Mouse (Mus musculus): ENCODE results near the gene Nhlrc4.

The Nhlrc4 gene

DNA sequence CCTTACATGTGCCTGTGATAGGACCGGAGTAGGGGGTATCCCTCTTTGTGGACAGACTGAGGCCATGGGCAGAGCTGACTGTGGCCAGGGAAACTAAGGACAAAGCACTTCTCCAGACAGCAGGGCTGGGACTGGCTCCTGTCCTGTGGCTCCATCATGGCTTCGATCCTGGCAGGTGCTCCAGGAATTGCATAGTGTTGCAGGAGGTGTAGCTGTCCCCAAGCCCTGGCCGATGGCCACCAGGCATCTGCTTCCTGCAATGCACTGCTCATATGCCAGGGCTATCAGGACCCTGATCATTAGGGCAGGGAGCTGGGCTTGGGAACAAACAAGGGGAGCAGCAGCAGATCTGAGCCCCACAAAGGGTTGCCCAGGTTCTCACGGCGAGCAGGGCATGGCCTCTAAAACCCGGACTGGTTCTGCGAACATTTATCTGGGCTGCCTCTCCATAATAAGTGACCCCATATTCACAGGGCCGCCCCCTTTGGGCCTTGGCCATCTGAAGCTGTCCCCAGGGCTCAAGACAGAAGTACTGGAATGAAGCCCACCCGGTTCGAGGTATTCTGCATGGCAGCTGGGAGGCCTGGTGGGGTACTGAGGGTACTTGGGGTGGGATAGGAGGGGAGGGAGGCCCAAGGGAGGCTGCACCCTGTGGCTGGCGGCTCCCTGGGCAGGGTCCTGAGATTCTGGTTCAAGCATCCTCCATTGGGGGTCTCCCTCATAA, 14.2 kb upstream of the Nhlrc4 start:
- DNase-seq (ENCODE audit: low read depth): no peak

DNA sequence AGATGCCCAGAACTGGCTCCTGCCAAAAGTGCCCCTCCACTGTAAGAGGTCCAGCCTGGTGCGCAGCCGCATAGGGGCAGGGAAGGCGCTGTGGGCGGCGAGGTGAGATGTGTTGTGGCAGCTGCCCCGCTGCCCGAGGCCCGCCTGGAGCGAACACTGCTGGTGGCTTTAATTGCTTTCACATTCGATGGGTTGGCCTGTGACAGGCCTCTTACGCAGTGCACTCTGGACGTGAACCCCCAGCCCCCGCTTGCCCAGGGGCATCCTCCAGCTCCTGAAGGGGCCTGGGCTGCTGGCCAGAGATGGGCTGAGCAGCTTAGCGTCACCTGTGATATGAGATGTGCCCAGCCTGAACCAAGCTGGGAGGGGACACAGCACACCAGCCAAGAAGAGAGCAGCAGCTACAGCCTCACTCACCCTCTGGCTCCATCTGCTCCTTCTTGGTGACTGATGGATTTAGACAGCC, 12.9 kb upstream of the Nhlrc4 start:
- no peak for DNase-seq (ENCODE audit: low read depth)

DNA sequence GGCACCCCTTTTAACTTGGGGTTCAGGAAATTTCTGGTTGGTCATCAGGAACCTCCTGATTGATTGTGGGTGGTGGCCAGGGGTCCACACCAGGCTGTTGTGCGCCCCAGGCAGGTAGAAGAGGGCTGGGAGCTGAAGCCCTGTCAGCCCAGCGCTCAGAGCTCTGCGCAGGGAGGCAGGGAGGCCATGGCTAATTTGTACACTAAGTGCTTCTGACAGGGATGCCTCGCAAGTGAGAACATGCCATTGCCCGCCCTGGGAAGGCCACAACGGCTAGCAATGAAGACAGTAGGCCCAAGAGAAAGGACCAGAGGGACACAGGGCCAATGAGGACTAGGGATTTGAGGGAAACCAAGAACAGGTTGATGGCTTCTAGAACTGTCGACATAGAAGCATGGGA, 11.9 kb upstream of the Nhlrc4 start:
- no peak for DNase-seq (ENCODE audit: low read depth)

DNA sequence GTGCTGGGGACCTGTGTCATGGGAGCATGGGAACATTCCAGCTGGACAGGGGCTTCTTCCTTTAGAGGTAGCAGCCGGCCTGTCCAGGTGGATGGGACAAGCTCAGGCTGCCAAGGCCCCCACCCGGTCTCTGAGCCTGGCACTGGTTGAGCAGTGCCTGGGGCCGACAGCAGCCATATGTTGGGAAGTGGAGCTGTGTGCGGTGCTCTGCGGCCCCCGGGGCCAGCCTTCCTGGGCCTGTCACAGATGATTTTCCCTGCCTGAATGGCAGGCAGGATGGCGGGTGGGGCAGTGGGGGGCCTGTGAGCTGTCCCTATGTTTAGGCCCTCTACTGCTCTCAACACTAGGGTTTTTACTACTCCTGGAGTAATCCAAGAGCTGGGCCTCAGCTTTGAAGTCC, 11.4 kb upstream of the Nhlrc4 start:
- DNase-seq (ENCODE audit: low read depth): no peak

DNA sequence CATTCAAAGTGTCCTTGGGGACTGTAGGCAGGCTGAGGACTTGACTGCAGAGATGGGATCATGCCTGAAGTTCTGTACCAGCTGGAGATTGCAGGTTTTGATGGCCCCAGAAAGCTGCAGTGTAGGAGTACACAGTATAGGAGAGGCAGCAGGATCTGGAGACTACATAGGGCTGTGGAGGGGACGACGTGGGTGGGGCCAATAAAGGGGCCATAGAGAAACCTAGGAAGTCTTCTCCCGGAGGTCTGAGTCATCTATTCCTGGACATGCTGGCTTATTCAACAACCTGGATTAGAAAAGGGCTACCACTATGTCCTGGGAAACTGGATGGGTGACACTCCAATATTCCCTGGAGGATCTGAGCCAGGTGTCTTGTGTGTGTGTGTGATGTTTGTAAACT, 11.0 kb upstream of the Nhlrc4 start:
- DNase-seq (ENCODE audit: low read depth): no peak

DNA sequence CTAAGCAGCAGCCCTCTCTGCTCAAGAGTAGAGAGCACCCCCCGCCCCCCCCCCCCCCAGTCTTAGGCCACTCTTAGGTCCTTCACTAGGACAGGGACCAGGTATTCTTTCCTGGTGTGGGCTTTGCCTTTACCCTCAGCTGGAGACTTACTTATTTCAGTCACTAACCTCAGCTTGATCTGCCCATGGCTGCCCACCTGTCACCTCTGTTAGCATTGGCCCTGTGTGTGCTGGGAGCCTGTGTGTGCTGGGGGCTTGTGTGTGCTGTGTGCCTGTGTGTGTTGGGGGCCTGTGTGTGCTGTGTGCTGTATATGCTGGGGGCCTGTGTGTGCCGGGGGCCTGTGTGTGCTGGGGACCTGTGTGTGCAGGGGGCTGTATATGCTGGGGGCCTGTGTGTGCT, 9.9 kb upstream of the Nhlrc4 start:
- DNase-seq (ENCODE audit: low read depth): no peak

DNA sequence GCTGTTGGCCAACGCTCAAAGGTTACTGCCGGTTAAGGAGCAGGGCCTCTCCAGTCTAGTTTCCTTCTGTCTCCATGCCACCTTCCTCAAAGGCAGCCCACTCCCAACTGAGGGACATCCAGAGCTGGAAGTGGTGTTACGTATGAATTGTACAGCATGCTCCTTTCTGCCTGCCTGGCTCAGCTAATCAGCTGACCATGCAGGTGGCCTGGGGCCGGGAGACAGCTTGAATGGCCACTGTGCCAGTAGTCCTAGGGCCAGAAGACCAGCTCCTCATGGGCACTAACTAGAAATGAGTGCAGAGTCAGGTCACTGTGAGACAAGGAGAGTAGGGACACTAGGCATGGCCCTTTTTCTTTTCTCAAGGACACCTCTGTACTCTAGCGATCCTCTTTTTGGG, 8.4 kb upstream of the Nhlrc4 start:
- DNase-seq (ENCODE audit: low read depth): no peak

DNA sequence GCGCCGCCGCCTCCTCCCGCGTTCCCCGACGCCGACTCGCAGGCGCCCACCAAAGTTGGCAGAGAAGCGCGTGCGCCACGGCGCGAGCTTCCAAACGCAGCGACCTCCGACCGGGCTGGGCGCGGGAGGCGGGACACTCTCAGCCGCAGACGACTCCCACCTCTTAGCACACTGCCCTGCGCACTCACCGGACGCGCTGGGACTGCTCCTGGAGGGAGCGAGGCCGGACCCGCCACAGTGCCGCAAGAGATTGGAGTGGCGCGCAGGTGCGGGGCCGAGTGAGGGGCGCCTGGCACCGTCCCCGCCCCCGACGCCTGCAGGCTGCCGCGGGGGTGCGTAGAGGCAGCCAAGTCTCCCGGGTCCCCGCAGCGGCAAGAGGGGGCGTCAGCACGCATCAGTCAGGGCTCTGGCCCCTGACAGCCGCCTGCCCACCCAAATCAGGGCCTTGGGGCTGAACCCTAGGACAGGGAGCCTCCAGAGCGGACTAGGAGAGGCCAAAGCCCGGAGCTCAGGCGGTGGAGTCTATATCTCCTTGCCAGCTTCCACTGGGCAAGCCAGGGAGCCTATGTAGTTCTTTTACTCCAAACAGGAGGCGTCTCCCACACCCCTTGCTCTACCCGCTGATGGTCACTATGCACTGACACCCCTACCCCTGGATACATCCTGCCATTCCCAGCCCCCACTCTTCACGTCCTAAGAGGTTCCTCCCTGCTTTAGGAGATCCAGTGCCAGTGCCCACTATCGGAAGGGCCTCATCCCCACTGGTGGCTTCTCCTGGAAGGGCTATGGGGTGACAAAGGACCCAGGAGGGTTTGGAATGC, 7.3 kb upstream of the Nhlrc4 start, which contains the start of gene A930017K11Rik:
TSS of gene A930017K11Rik (minus strand) at position 763 of the 821 bp plus-strand sequence.
- DNase-seq (ENCODE audit: low read depth): no peak

DNA sequence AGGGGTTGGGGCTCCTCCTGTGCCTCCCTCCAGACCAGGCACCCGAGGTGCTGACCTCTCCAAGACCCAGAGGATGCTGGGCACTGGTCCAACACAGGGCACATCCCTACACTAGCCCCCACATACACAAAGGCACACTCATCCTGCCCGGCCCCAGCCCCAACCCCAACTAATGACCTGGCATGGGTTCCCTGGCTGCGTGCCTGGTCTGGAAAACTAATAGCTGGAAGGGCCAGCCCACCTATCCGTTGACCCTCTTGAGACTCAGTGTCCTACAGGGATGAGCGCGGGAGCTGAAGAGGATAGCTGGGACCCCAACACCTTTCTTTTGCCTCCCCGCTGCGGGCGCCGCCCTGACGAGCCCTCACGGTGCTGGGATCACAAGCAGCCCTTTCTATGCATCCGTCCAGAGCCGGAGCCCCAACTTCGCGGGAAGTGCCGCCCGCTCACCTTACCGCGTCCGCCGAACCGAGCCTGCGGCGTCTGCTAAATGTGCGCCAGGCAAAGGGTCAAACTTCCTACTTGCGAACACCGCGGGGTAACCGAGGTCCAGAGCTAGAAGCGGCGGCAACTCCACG, 6.6 kb upstream of the Nhlrc4 start:
- DNase-seq (ENCODE audit: low read depth): no peak

DNA sequence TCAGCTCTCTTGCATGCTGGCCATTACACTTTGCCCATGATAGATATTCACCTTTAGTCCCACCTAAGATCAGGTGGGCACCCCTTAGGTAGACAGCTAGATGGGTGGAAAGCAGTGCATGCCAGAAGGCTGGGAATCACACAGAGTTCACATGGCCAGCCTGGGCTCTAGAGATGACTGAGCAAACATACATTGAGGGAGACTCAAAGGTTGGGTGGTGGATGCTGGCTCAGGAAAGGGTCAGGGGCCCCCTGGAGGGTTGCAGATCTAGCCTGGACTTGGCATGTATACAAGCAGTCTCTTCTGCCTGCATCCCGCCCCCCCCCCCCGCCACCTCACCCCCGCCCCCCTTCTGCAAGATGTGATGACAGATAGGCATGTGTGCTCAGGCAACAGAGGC, 5.9 kb upstream of the Nhlrc4 start:
- DNase-seq (ENCODE audit: low read depth): no peak

DNA sequence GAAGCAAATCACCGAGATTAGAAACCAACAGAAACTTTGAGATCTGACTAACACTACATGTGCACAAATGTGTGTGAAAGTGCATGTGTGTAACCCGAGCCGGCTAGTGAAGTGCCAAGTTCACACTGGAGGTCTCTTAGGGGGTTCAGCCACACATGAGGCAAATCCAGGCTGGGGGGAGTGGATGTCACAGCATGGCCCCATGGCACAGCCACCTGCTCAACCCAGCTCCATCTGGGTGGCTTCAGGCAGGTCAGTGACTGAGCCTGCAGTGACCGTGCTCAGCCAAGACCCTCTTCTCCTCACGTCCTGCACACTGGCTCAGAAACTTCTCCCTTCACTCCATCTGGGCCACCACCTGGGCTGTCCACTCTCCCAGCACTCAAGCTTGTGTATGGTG, 5.2 kb upstream of the Nhlrc4 start:
- DNase-seq (ENCODE audit: low read depth): no peak

DNA sequence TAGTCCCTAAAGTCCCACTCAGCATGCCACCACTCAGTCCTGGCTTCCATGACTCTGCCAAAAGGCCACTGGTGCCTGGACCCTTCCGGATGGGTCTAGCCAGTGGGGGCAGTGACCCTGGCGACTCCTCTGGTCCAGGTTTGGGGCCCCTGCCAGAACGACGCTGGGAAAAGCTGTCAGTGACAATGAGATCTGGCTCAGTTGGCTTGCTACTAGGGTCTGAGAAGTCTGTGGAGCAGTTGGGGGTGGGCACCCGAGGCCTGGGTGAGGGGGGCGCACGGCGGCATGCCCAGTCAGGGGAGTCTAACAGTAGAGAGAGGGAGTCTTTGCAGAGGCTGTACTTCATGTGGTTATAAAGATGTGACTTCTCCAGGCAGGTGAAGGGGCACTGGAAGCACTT, 3.3 kb upstream of the Nhlrc4 start:
- no peak for DNase-seq (ENCODE audit: low read depth)

DNA sequence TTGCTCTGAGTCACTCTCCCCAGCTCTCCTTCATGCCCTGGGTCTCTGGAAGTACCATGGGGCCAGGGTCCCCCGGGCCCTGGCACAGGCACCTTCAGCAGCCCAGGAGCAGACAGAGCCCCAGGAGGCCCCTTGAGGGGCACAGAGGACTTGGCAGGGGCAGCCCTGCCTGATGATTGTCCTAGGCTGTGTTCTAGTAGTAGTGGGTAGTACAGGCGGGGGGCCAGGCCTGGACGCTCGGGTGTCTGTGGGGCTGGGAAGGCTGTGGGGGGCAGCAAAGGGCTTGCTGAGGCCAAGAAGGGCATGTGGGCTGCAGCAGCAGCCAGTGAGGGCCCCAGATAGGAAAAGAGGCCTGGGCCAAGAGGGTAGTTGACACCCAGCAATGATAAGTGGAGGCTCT, 2.8 kb upstream of the Nhlrc4 start:
- no peak for DNase-seq (ENCODE audit: low read depth)

DNA sequence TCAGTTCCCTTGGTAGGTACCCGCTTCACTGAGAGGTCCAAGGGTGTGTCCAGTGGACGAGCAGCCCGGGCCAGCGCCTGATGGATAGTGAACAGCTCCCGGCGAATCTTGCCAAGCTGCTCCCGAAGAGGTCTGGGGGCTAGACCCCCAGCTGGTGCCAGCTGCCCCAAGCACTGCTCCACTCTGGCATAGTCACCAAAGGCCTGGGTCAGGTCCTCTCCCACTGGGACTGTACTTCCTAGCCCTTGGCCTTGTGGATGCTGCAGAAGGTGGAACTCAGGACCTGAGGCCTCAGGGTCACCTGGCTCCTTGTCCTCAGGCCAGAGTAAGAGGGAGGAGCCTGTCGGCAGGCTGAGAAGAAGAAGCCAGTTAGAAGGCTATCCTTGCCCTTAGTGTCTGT, 2.1 kb upstream of the Nhlrc4 start:
- DNase-seq (ENCODE audit: low read depth): no peak

DNA sequence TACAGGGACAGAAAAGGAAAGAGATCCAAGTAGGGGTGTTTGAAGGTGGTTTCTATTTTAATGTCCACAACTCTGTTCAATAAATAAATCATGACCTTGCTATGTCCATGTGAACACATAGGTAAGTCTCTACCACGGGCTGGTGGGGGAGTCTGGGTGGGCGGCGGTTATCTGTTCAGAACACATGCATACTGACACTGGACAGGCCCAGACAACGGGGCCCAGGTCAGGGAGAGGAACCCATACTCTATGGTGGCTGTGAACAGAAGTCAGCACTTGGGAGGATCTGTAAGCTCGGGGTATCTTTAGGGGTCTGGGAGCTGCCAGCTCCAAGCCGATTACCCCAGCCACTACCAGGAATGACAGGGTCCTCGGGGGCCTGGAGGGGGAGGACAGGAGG, 1.6 kb upstream of the Nhlrc4 start:
- no peak for DNase-seq (ENCODE audit: low read depth)

DNA sequence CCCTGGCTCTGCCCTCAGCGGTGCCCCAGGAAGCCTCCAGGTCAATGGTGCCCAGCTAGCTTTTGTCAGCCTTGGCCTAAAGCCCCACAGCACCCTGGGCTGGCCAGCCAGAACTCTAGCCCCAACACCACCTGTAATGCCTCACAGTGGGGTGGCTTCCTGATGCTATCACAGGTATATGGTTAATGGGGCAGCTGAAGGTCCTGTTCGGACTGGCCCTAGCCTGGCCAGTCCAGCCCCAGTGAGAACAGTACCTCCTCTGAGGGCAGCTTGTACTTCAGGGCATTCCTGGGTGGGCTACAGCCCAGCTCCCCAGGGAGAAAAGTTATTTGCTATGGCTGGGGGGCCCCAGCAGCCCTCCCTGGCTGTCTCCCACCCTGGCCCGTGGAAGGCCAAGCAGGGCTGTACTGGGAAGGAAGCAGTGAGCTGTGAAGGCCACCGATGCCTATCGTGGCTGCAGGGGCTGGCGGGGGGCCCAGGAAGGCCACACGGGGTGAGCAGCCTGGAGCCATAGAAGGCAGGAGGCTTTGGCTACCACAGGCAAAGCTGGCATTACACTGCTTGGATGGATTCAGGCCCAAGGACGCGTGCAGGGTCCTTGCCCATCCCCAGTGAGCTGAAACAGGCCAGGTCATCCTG, 875 bp upstream of the Nhlrc4 start:
- no peak for DNase-seq (ENCODE audit: low read depth)

DNA sequence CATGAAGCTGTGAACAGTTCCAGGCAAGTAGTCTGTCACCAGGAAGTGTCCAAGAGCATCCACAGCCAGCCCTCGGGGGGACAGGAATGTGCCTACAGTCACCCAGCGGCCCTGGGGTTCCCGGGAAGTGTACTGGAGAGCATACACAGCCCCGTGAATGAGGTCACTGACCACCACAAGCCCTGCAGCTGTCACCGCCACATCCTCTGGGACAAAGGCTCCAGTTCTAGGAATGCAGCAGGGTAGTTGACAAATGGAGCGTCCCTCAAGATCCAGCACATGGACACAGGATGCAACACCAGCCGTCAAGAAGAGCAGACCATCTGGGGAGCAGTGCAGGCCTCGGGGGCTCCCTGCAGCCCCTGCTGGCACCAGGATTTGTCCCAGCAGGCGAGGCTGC, 992 bp downstream of the Nhlrc4 start:
- no peak for DNase-seq (ENCODE audit: low read depth)

DNA sequence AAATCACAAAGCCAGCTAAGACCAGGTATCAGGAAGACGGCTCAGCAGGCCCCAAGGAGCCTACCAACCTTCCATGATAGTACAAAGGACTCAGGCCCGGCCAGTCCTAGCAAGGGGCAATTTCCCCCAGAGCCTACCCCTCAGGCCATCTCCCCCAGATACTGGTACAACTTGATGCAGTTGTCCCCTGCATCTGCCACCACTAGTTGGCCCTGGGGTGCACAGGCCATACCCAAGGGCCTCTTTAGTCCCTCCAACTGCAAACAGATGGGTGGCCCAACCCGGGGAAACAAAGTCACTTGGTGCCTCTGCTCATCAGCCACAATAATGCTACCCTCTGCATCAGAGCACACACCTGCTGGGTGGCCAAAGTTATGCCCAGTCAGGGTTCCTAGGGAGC, 1.5 kb downstream of the Nhlrc4 start:
- no peak for DNase-seq (ENCODE audit: low read depth)

DNA sequence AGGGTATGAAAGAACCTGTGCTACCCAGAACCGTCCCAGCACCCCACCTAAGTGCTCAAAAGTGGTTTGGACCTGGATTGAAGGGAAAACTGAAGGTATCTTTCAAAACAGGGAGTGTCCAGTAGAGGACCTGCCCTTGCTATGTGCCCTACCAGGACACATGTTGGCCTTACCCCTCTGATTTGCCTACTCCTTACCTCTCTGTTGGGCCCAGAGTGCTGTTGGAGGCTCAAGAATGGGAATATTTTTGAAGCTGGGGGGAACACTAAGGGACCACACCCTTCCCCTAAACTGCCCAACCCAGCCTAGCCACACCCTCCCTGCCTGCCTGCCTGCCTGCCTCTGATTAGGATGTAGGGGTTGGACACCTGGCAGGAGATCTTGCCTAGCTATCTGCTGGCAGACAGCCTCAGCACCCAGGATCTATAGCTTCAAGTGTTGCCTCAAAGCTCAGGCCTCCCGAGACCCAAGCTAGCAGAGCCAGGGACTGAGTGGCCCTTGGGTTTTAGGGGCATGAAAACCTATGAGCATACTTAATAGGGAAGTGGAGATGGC, 2.1 kb downstream of the Nhlrc4 start:
- DNase-seq (ENCODE audit: low read depth): no peak

DNA sequence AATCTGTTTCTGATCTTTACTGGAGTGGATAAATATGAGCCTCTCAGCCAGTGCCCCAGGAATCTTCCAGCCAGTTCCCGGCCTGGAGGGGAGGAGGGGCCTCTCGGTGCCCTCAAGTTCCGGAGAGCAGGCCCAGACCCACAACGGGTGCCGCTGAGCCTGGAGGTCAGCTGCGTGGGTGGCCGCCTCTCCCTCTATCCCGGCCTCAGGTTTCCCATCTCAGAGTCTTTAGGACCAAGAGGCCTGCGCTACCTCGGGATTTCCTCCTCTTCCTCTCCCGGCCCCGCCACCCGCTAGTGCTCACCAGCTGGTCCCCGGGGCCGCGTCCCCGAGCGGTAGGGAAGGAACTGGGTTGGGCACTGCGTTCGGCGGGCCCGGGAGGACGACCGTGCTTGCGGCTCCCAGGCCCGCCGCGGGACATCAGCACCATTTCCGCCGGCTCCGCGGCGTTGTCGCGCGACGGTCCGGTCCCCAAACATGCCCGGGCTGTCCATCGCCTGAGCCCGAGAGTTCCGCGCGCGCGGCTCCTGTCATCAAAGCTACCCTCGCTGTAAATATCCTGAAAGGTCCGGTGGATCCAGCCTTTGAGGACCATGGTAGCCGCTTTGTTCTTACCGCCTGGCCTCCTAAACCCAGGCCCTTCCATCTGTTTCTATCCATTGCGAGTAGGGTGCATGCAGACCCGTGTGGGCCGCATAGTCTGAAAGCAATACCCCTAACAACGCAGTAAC, 3.1 kb downstream of the Nhlrc4 start:
- no peak for DNase-seq (ENCODE audit: low read depth)

DNA sequence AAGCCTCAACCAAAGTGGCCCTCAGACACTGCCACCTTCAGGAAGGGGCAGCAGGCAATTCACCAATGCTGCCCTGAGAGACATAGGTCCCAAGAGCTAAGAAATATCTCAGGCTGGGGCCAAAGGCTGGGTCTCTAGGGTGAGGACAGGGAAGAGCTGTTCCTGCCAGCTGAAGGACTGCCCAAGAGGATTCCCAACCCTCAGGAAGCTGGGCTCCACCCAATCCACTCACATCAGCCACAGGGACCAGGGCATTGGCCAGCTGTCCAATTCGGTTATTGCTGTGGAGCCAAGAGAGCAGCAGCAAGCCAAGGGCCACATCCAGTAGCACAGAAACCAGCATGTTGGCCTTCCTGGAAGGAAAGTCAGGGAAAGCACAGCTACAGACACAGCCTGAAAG, 10.2 kb downstream of the Nhlrc4 start:
- no peak for DNase-seq (ENCODE audit: low read depth)

DNA sequence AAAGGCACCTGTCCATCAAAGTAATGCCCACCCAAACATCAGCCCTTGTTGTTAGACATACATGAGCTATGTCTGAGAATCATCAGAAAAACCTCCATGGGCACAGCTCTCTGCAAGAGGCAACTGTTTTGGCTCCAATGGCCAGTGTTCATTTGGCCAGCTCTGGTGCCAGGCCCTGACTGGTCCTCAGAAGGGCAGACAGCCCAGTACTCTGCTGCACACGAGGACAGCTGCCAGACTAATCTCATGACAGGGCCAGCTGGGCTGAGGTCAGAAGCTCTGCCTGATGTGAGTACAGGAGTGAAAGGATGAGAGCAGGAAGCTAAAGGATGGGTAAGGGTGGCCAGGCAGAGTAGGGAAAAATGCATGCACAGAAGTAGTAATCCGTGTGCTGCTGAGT, 19.4 kb downstream of the Nhlrc4 start:
- no peak for DNase-seq (ENCODE audit: low read depth)

All from c-Kit-positive CD71-negative TER-119-negative erythroid progenitor cells, embryonic 14.5 days (primary cell).